Mouse (Mus musculus) kidney, adult 2 months (tissue): ENCODE measurements around the gene Prpf40b.

ENCODE experiments used
- CTCF ChIP-seq: fragments of 200-500 bp; conservative IDR thresholded peaks from 2 replicates; pipeline ENCODE4 v1.5.1; 2011; ENCODE audit warnings: low read depth, mild to moderate bottlenecking, control low read depth, low read length, moderate library complexity, mixed read lengths; ENCODE audit not compliant: insufficient read depth, insufficient read length
- POLR2A ChIP-seq: fragments of 200-500 bp; IDR thresholded peaks from one replicate; pipeline ENCODE4 v1.6.1; 2011; ENCODE audit warnings: low read depth, low read length, control low read depth

GRCm38 (mm10) chr15:99259730-99260252, 35.1 kb upstream of the Prpf40b start:
- TF ChIP-seq CTCF (no peak), POLR2A (no peak)
